Mouse (Mus musculus) G1E (cell line): ENCODE data around the gene Vmn1r79. TPM values are rescaled to one million over a fixed set of nuclear protein-coding genes. Genes with fewer than 3 reads are reported as not detected.
"Not testable (repeated sequence)": the region's sequence is repeated elsewhere in the genome, so short reads cannot be mapped to it uniquely, and the experiment has no call there.

Source experiments
- ATAC-seq: 2 replicates; pipeline ENCODE4 v1.8.0; 2016; ENCODE audit warnings: mild to moderate bottlenecking; ENCODE audit not compliant: insufficient number of reproducible peaks, poor library complexity, low FRiP score, severe bottlenecking; ENCODE audit errors: extremely low read depth
- DNase-seq: peaks from one replicate; pipeline ENCODE4 v3.0.0; 2012; ENCODE audit warnings: low spot score
- H3K27me3 ChIP-seq: 2 replicates; pipeline ENCODE4 v1.6.1; 2012; ENCODE audit warnings: mild to moderate bottlenecking, low read length, inconsistent platforms; ENCODE audit not compliant: insufficient read depth
- H3K36me3 ChIP-seq: replicated peaks from 2 replicates; pipeline ENCODE3; 2012; ENCODE audit warnings: mild to moderate bottlenecking, inconsistent platforms
- H3K4me1 ChIP-seq: 2 replicates; pipeline ENCODE4 v1.6.1; 2012; ENCODE audit warnings: low read depth, low read length, inconsistent platforms, mixed read lengths; ENCODE audit not compliant: insufficient read depth
- H3K4me3 ChIP-seq: 2 replicates; pipeline ENCODE4 v1.5.1; 2012; ENCODE audit warnings: low read depth, mild to moderate bottlenecking, inconsistent platforms, low read length, moderate library complexity, mixed read lengths
- H3K9me3 ChIP-seq: replicated peaks from 2 replicates; pipeline ENCODE4 v1.6.1; 2012; ENCODE audit warnings: inconsistent platforms
- CTCF ChIP-seq: IDR thresholded peaks from 2 replicates; pipeline ENCODE4 v1.5.1; 2012; ENCODE audit warnings: low read depth, low read length, inconsistent platforms, mixed read lengths
- GATA1 ChIP-seq: IDR thresholded peaks from 2 replicates; pipeline ENCODE4 v1.6.1; 2012; ENCODE audit warnings: borderline replicate concordance, low read length, inconsistent platforms, mixed read lengths
- GATA2 ChIP-seq: IDR thresholded peaks from 2 replicates; pipeline ENCODE4 v1.6.1; 2012; ENCODE audit warnings: low read depth, low read length, inconsistent platforms, borderline replicate concordance
- POLR2AphosphoS5 ChIP-seq: IDR thresholded peaks from 2 replicates; pipeline ENCODE4 v1.6.1; 2012; ENCODE audit warnings: low read depth, low read length, inconsistent platforms; ENCODE audit not compliant: insufficient replicate concordance
- TAL1 ChIP-seq: conservative IDR thresholded peaks from 2 replicates; pipeline ENCODE4 v1.6.1; 2012; ENCODE audit warnings: low read depth, low read length, inconsistent platforms, mixed read lengths
- polyA plus RNA-seq: library from polyadenylated mRNA; stranded (reverse); fragments of >175 nt; gene quantifications from 2 replicates; pipeline ENCODE4 v1.2.3, GENCODE M21; 2012
- total RNA-seq, 2 experiments: library from RNA; stranded (forward) in 1 of 2; stranded (reverse) in 1 of 2; fragments of 200-1000 nt in 1 of 2; fragments of >200 nt in 1 of 2; fragmentation: Nextera tagmentation in 1 of 2; gene quantifications; 2 replicates each; pipeline ENCODE4 v1.2.3; 2014 to 2017

The Vmn1r79 gene
- total RNA-seq (2014; fragmentation: Nextera tagmentation): 0.24 TPM in 1 of 2 replicates, not detected in the other
- total RNA-seq (2017): 0.12 and 0.38 TPM in 2 replicates
- polyA plus RNA-seq: not detected in 2 replicates

- not testable (repeated sequence) for H3K9me3 ChIP-seq, ATAC-seq, DNase-seq, H3K36me3 ChIP-seq, H3K27me3 ChIP-seq, H3K4me3 ChIP-seq, H3K4me1 ChIP-seq
Observed at GRCm38 (mm10) chr7:12170979-12171378, at the start of gene Vmn1r79. TSS of gene Vmn1r79 (plus strand) at chr7:12171279.

GRCm38 (mm10) chr7:12149957-12150356, 21.1 kb upstream of the Vmn1r79 start, which contains the start of gene Vmn1r78:
TSS of gene Vmn1r78 (plus strand) at chr7:12150257.
- Histone ChIP-seq H3K27me3 (no peaks in the 10 kb centered on the region), H3K36me3 (no peaks in the 10 kb centered on the region), H3K9me3 (no peaks in the 10 kb centered on the region), H3K4me3 (no peak within 1 kb of the TSS), H3K4me1 (no peaks in the 10 kb centered on the region)
- DNase-seq (no peak), ATAC-seq (no peak)
- TF ChIP-seq GATA2 (no peak), TAL1 (no peak), GATA1 (no peak), POLR2AphosphoS5 (no peak), CTCF (no peak)

GRCm38 (mm10) chr7:12156463-12156862, 14.6 kb upstream of the Vmn1r79 start:
- not testable (repeated sequence) for H3K36me3 ChIP-seq, DNase-seq, H3K27me3 ChIP-seq, H3K4me3 ChIP-seq, H3K4me1 ChIP-seq, H3K9me3 ChIP-seq
- peak; percentile 88 for ATAC-seq

GRCm38 (mm10) chr7:12172926-12173325, 1.8 kb downstream of the Vmn1r79 start:
- ATAC-seq, H3K27me3 ChIP-seq, H3K9me3 ChIP-seq: not testable (repeated sequence)

GRCm38 (mm10) chr7:12188986-12189385, 17.9 kb downstream of the Vmn1r79 start, which contains the start of gene Vmn1r80:
TSS of gene Vmn1r80 (plus strand) at chr7:12189286.
- no peaks in the 10 kb centered on the region for H3K4me1 ChIP-seq
- ATAC-seq (no peak), DNase-seq (no peak)
- no peaks in the 10 kb centered on the region for H3K27me3 ChIP-seq
- no peaks in the 10 kb centered on the region for H3K36me3 ChIP-seq
- H3K4me3 ChIP-seq: no peak within 1 kb of the TSS
- TF ChIP-seq GATA1 (no peak), CTCF (no peak), POLR2AphosphoS5 (no peak), TAL1 (no peak), GATA2 (no peak)
- H3K9me3 ChIP-seq: no peaks in the 10 kb centered on the region

More at GRCm38 (mm10) chr7:12172926-12173325, 1.8 kb downstream of the Vmn1r79 start:
- not testable (repeated sequence) for DNase-seq, H3K4me3 ChIP-seq, H3K36me3 ChIP-seq, H3K4me1 ChIP-seq

GRCm38 (mm10) chr7:12204141-12204540, 33.1 kb downstream of the Vmn1r79 start:
- no peak for DNase-seq
- no peak for TF ChIP-seq TAL1
- TF ChIP-seq CTCF: no peak
- no peak for TF ChIP-seq POLR2AphosphoS5
- TF ChIP-seq GATA2: no peak
- TF ChIP-seq GATA1: no peak

More at GRCm38 (mm10) chr7:12204141-12204540, 33.1 kb downstream of the Vmn1r79 start:
- Histone ChIP-seq H3K4me3 (no peak overlapping the region), H3K9me3 (no peaks in the 10 kb centered on the region), H3K36me3 (no peaks in the 10 kb centered on the region), H3K4me1 (no peaks in the 10 kb centered on the region), H3K27me3 (no peaks in the 10 kb centered on the region)
- no peak for ATAC-seq

Other genes starting within 250 kb of the Vmn1r79 start
- not detected in 2 replicates for gene Vmn1r76, start 233.1 kb upstream of the Vmn1r79 start, total RNA-seq (2014; fragmentation: Nextera tagmentation)
- gene Vmn1r76, start 233.1 kb upstream of the Vmn1r79 start, total RNA-seq (2017): under 0.01 and 0.11 TPM in 2 replicates
- not detected in 2 replicates for gene Vmn1r76, start 233.1 kb upstream of the Vmn1r79 start, polyA plus RNA-seq
- not detected in 2 replicates for gene Vmn1r77, start 134.5 kb upstream of the Vmn1r79 start, total RNA-seq (2014; fragmentation: Nextera tagmentation)
- gene Vmn1r77, start 134.5 kb upstream of the Vmn1r79 start, total RNA-seq (2017): 0.06 and 0.11 TPM in 2 replicates
- gene Vmn1r77, start 134.5 kb upstream of the Vmn1r79 start, polyA plus RNA-seq: not detected in 2 replicates
- gene Vmn1r78, start 21.0 kb upstream of the Vmn1r79 start, total RNA-seq (2014; fragmentation: Nextera tagmentation): not detected in 2 replicates
- gene Vmn1r78, start 21.0 kb upstream of the Vmn1r79 start, total RNA-seq (2017): 0.05 and 0.06 TPM in 2 replicates
- not detected in 2 replicates for gene Vmn1r78, start 21.0 kb upstream of the Vmn1r79 start, polyA plus RNA-seq
- not detected in 2 replicates for gene Vmn1r80, start 18.0 kb downstream of the Vmn1r79 start, total RNA-seq (2014; fragmentation: Nextera tagmentation)
- under 0.01 and 0.11 TPM in 2 replicates for gene Vmn1r80, start 18.0 kb downstream of the Vmn1r79 start, total RNA-seq (2017)
- gene Vmn1r80, start 18.0 kb downstream of the Vmn1r79 start, polyA plus RNA-seq: not detected in 2 replicates
- gene Vmn1r81, start 97.0 kb downstream of the Vmn1r79 start, total RNA-seq (2014; fragmentation: Nextera tagmentation): not detected in 2 replicates
- gene Vmn1r81, start 97.0 kb downstream of the Vmn1r79 start, total RNA-seq (2017): 0.06 and 0.16 TPM in 2 replicates
- under 0.01 TPM in 1 of 2 replicates, not detected in the other for gene Vmn1r81, start 97.0 kb downstream of the Vmn1r79 start, polyA plus RNA-seq
- not detected in 2 replicates for gene Vmn1r82, start 129.2 kb downstream of the Vmn1r79 start, total RNA-seq (2014; fragmentation: Nextera tagmentation)
- gene Vmn1r82, start 129.2 kb downstream of the Vmn1r79 start, total RNA-seq (2017): 0.06 and 0.11 TPM in 2 replicates
- not detected in 2 replicates for gene Vmn1r82, start 129.2 kb downstream of the Vmn1r79 start, polyA plus RNA-seq
- not detected in 2 replicates for gene Vmn1r83, start 158.2 kb downstream of the Vmn1r79 start, total RNA-seq (2014; fragmentation: Nextera tagmentation)
- 0.22 TPM in 1 of 2 replicates, not detected in the other for gene Vmn1r83, start 158.2 kb downstream of the Vmn1r79 start, total RNA-seq (2017)
- not detected in 2 replicates for gene Vmn1r83, start 158.2 kb downstream of the Vmn1r79 start, polyA plus RNA-seq
- gene Vmn1r84, start 198.0 kb downstream of the Vmn1r79 start, total RNA-seq (2014; fragmentation: Nextera tagmentation): not detected in 2 replicates
- 0.16 TPM in 1 of 2 replicates, not detected in the other for gene Vmn1r84, start 198.0 kb downstream of the Vmn1r79 start, total RNA-seq (2017)
- not detected in 2 replicates for gene Vmn1r84, start 198.0 kb downstream of the Vmn1r79 start, polyA plus RNA-seq